Comparison of ENCODE assay signal across 24 mouse cellular contexts in the genomic region with DNA sequence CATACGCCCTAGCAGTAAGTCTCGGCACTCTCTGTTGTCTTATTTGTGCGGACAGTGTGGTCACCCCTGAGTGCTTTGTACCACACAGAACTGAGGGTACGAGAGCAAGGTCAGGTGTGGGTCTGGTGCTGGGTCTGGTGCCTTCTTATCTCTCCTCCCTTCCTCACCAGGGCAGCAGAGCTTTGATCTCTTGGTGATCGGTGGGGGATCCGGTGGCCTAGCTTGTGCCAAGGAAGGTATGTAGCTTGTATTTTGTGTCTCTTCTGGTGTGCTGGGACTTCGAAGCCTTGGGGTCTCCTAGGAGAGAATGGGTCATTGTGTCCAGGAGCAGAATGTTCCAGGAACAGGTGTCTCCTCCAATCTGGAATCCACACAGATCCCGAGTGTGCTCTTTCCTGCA. TPM values are rescaled to one million over a fixed set of nuclear protein-coding genes. Genes with fewer than 3 reads are reported as not detected.
DNase-seq lines count a peak whose midpoint lies in the region; ATAC-seq lines count a peak whose summit lies in the region.
"Had no signal": no experiment of that assay in that cellular context is flagged by ENCODE, and none has a peak within 500 bp of the region (broad histone marks: within the 10 kb centered on the region; RNA-seq: fewer than 3 reads in every experiment).

No protein-coding gene starts in this region.

- H3K27me3 ChIP-seq in forebrain, embryonic 10.5 days (ENCODE audit: poor library complexity, severe bottlenecking) = no peaks in the 10 kb centered on the region
- H3K27me3 ChIP-seq in forebrain, embryonic 16.5 days (replicated peaks; ENCODE audit: control insufficient read depth, insufficient read depth, low read length) = no peaks in the 10 kb centered on the region
- no peaks in the 10 kb centered on the region for H3K27me3 ChIP-seq in neural tube, embryonic 11.5 days (ENCODE audit: control insufficient read depth, insufficient read depth, low read length)
- H3K27me3 ChIP-seq in liver, embryonic 15.5 days = no peaks in the 10 kb centered on the region
- H3K27me3 ChIP-seq: forebrain, embryonic 13.5 days; heart, embryonic 15.5 days; limb, embryonic 15.5 days; megakaryocyte, embryonic 14.5 days had no signal

- H3K9me3 ChIP-seq in forebrain, embryonic 10.5 days = no peaks in the 10 kb centered on the region
- no peaks in the 10 kb centered on the region for H3K9me3 ChIP-seq in forebrain, embryonic 16.5 days (ENCODE audit: control insufficient read depth, low read length)
- H3K9me3 ChIP-seq in neural tube, embryonic 11.5 days (ENCODE audit: control insufficient read depth, low read length) = no peaks in the 10 kb centered on the region
- H3K9me3 ChIP-seq in liver, embryonic 15.5 days (replicated peaks) = no peaks in the 10 kb centered on the region
- H3K9me3 ChIP-seq: forebrain, embryonic 13.5 days; heart, embryonic 15.5 days; limb, embryonic 15.5 days had no signal

- H3K4me3 ChIP-seq in forebrain, embryonic 10.5 days = 0 out of 2 replicates have a peak overlapping the region, but pooled peaks have one; percentile 4
- no peak overlapping the region for H3K4me3 ChIP-seq in forebrain, embryonic 16.5 days (replicated peaks; ENCODE audit: low read length)
- peak overlapping the region; percentile 8; the same call in 1 of the 2 replicates for H3K4me3 ChIP-seq in neural tube, embryonic 11.5 days (ENCODE audit: low read depth, low read length)
- peak overlapping the region; percentile 89 for H3K4me3 ChIP-seq in liver, embryonic 15.5 days (replicated peaks)
- H3K4me3 ChIP-seq: forebrain, embryonic 13.5 days; heart, embryonic 15.5 days; hindbrain, embryonic 10.5 days; limb, embryonic 15.5 days; megakaryocyte, embryonic 14.5 days had no signal

- H3K9ac ChIP-seq in forebrain, embryonic 16.5 days (replicated peaks; ENCODE audit: low read depth, low read length) = no peak overlapping the region
- no peak overlapping the region for H3K9ac ChIP-seq in neural tube, embryonic 11.5 days (ENCODE audit: low read length)
- peak overlapping the region; percentile 77 for H3K9ac ChIP-seq in liver, embryonic 15.5 days
- H3K9ac ChIP-seq: forebrain, embryonic 13.5 days; heart, embryonic 15.5 days; limb, embryonic 15.5 days had no signal

- H3K4me2 ChIP-seq in forebrain, embryonic 16.5 days (ENCODE audit: low read length) = no peak overlapping the region
- H3K4me2 ChIP-seq in neural tube, embryonic 11.5 days (ENCODE audit: low read depth) = no peak overlapping the region
- H3K4me2 ChIP-seq in liver, embryonic 15.5 days = peak overlapping the region; percentile 84
- H3K4me2 ChIP-seq: forebrain, embryonic 13.5 days; heart, embryonic 15.5 days; limb, embryonic 15.5 days had no signal

- no peak for DNase-seq in forebrain, embryonic 10.5 days (ENCODE audit: extremely low spot score, low spot score)
- no peak for DNase-seq in neural tube, embryonic 11.5 days (ENCODE audit: low spot score)
- no peak for DNase-seq in neural tube, embryonic 10.5 days (ENCODE audit: extremely low spot score, low spot score)
- no peak for DNase-seq in spleen, postnatal 36 days (ENCODE audit: low spot score in 2 of 2)
- DNase-seq in right cerebral cortex, postnatal 25 days = no peak
- DNase-seq in adipocyte (ENCODE audit: low spot score) = no peak
- DNase-seq: adrenal gland, postnatal 25 days; cerebellum, adult 18-20 months; cerebellum, postnatal 36 days; gastrocnemius, postnatal 25 days; kidney, adult 18-20 months; kidney, postnatal 10 days; layer of hippocampus, postnatal 36 days; lung, postnatal 14 days; thymus, postnatal 14 days had no signal

- WGBS in forebrain, embryonic 10.5 days = 87% methylated on average over 8 of the region's 8 CpGs
- 93% methylated on average over 8 of the region's 8 CpGs for WGBS in forebrain, embryonic 16.5 days
- WGBS in neural tube, embryonic 11.5 days = 92% methylated on average over 8 of the region's 8 CpGs
- 28% methylated on average over 8 of the region's 8 CpGs for WGBS in liver, embryonic 15.5 days (ENCODE audit: insufficient replicate concordance)

- ATAC-seq in forebrain, embryonic 16.5 days = no peak
- ATAC-seq in neural tube, embryonic 11.5 days (ENCODE audit: insufficient read depth, low FRiP score, low TSS enrichment) = no peak
- no peak for ATAC-seq in liver, embryonic 15.5 days (ENCODE audit: insufficient read depth)
- ATAC-seq: CD4-positive, CD25-positive, alpha-beta regulatory T cell, adult 4 months; forebrain, embryonic 13.5 days; midbrain, embryonic 16.5 days had no signal

- 0 out of 2 replicates have a peak overlapping the region, but pooled peaks have one; percentile 31 for H3K27ac ChIP-seq in forebrain, embryonic 10.5 days
- H3K27ac ChIP-seq in forebrain, embryonic 16.5 days (ENCODE audit: low read length) = no peak overlapping the region
- H3K27ac ChIP-seq in neural tube, embryonic 11.5 days (ENCODE audit: low read depth, low read length) = no peak overlapping the region
- peak overlapping the region; percentile 95 for H3K27ac ChIP-seq in liver, embryonic 15.5 days (replicated peaks)
- H3K27ac ChIP-seq: forebrain, embryonic 13.5 days; heart, embryonic 15.5 days; hindbrain, embryonic 10.5 days; limb, embryonic 15.5 days had no signal

- peaks cover 12% of the 10 kb centered on the region for H3K36me3 ChIP-seq in forebrain, embryonic 10.5 days (replicated peaks)
- no peaks in the 10 kb centered on the region for H3K36me3 ChIP-seq in forebrain, embryonic 16.5 days (ENCODE audit: control insufficient read depth, insufficient read depth)
- no peaks in the 10 kb centered on the region for H3K36me3 ChIP-seq in neural tube, embryonic 11.5 days (ENCODE audit: control insufficient read depth, insufficient read depth, low read length)
- H3K36me3 ChIP-seq in liver, embryonic 15.5 days (replicated peaks) = peaks cover 37% of the 10 kb centered on the region
- H3K36me3 ChIP-seq: limb, embryonic 15.5 days had no signal

- H3K4me1 ChIP-seq in forebrain, embryonic 10.5 days = peaks cover 28% of the 10 kb centered on the region
- H3K4me1 ChIP-seq in forebrain, embryonic 16.5 days (replicated peaks; ENCODE audit: control insufficient read depth, insufficient read depth, low read length) = peaks cover 21% of the 10 kb centered on the region
- H3K4me1 ChIP-seq in neural tube, embryonic 11.5 days (ENCODE audit: control insufficient read depth, insufficient read depth, low read length) = peaks cover 12% of the 10 kb centered on the region
- H3K4me1 ChIP-seq in liver, embryonic 15.5 days (replicated peaks) = peaks cover 62% of the 10 kb centered on the region

RNA-seq across cellular contexts. Expression of a gene that starts 3.0 kb away (rescaled TPM):
- polyA plus RNA-seq in forebrain, embryonic 10.5 days (2016; fragmentation: Nextera tagmentation; extraction: Ambion mirVana) = 58.1 and 60.1 TPM in 2 replicates
- 88.8 and 98.1 TPM in 2 replicates for polyA plus RNA-seq in forebrain, embryonic 16.5 days (2015; fragmentation: Nextera tagmentation; extraction: Ambion mirVana)
- polyA plus RNA-seq in neural tube, embryonic 11.5 days (2014; fragmentation: Nextera tagmentation; extraction: Ambion mirVana) = 60.8 and 64.0 TPM in 2 replicates
- polyA plus RNA-seq in liver, embryonic 15.5 days (2015; fragmentation: Nextera tagmentation; extraction: Ambion mirVana) = 87.6 and 94.1 TPM in 2 replicates

RNA-seq across cellular contexts. Expression of a gene that starts 3.5 kb away (rescaled TPM):
- 31.6 and 35.1 TPM in 2 replicates for polyA plus RNA-seq in forebrain, embryonic 10.5 days (2016; fragmentation: Nextera tagmentation; extraction: Ambion mirVana)
- 24.0 and 27.8 TPM in 2 replicates for polyA plus RNA-seq in forebrain, embryonic 16.5 days (2015; fragmentation: Nextera tagmentation; extraction: Ambion mirVana)
- 20.4 TPM in 2 replicates for polyA plus RNA-seq in neural tube, embryonic 11.5 days (2014; fragmentation: Nextera tagmentation; extraction: Ambion mirVana)
- polyA plus RNA-seq in liver, embryonic 15.5 days (2015; fragmentation: Nextera tagmentation; extraction: Ambion mirVana) = 101 and 114 TPM in 2 replicates

Comparison
In these comparisons a context has a peak if more than half of its experiments do, and no peak if none do; other contexts are left out.
1. H3K27ac ChIP-seq: peak in forebrain, embryonic 10.5 days (single experiment) and liver, embryonic 15.5 days (single experiment); none in forebrain, embryonic 16.5 days (single experiment) and neural tube, embryonic 11.5 days (single experiment).